Mouse (Mus musculus) testis, adult 2 months (tissue): ENCODE measurements around the gene Poll. TPM values are rescaled to one million over a fixed set of nuclear protein-coding genes. Genes with fewer than 3 reads are reported as not detected.
A peak's percentile ranks its signal among the peaks of the same experiment; 100 is the strongest.
"Not testable (repeated sequence)": the region's sequence is repeated elsewhere in the genome, so short reads cannot be mapped to it uniquely, and the experiment has no call there.

ENCODE experiments used
- H3K27ac ChIP-seq: fragments of 200-500 bp; 2 replicates; pipeline ENCODE4 v1.5.1; 2012; ENCODE audit warnings: low read depth, low read length; ENCODE audit not compliant: control insufficient read depth, insufficient read depth
- H3K27me3 ChIP-seq: fragments of 200-500 bp; 2 replicates; pipeline ENCODE4 v1.6.1; 2012; ENCODE audit warnings: mild to moderate bottlenecking, low read length, moderate library complexity; ENCODE audit not compliant: control insufficient read depth, insufficient read depth
- H3K36me3 ChIP-seq: fragments of 200-500 bp; 2 replicates; pipeline ENCODE4 v1.6.1; 2012; ENCODE audit warnings: mild to moderate bottlenecking, low read length; ENCODE audit not compliant: control insufficient read depth, insufficient read depth
- H3K4me1 ChIP-seq: fragments of 200-500 bp; 2 replicates; pipeline ENCODE4 v1.6.1; 2012; ENCODE audit warnings: low read length; ENCODE audit not compliant: control insufficient read depth, insufficient read depth
- H3K4me3 ChIP-seq: fragments of 200-500 bp; 2 replicates; pipeline ENCODE4 v1.5.1; 2012; ENCODE audit warnings: low read depth, mild to moderate bottlenecking, low read length, moderate library complexity, mixed read lengths; ENCODE audit not compliant: control insufficient read depth
- CTCF ChIP-seq: fragments of 200-500 bp; IDR thresholded peaks from 2 replicates; pipeline ENCODE4 v1.5.1; 2012; ENCODE audit warnings: low read depth, mild to moderate bottlenecking, inconsistent platforms, low read length, moderate library complexity; ENCODE audit not compliant: control insufficient read depth, insufficient read depth, insufficient replicate concordance
- POLR2A ChIP-seq: fragments of 200-500 bp; IDR thresholded peaks from 2 replicates; pipeline ENCODE4 v1.6.1; 2012; ENCODE audit warnings: low read depth, mild to moderate bottlenecking, inconsistent platforms, low read length, moderate library complexity; ENCODE audit not compliant: control insufficient read depth
- polyA plus RNA-seq: library from polyadenylated mRNA; depleted of rRNA; stranded (reverse); fragments of >200 nt; gene quantifications from 2 replicates; pipeline ENCODE4 v1.2.3, GENCODE M21; 2012

Gene Poll
- polyA plus RNA-seq, 1 experiment = 61.0 TPM

DNA sequence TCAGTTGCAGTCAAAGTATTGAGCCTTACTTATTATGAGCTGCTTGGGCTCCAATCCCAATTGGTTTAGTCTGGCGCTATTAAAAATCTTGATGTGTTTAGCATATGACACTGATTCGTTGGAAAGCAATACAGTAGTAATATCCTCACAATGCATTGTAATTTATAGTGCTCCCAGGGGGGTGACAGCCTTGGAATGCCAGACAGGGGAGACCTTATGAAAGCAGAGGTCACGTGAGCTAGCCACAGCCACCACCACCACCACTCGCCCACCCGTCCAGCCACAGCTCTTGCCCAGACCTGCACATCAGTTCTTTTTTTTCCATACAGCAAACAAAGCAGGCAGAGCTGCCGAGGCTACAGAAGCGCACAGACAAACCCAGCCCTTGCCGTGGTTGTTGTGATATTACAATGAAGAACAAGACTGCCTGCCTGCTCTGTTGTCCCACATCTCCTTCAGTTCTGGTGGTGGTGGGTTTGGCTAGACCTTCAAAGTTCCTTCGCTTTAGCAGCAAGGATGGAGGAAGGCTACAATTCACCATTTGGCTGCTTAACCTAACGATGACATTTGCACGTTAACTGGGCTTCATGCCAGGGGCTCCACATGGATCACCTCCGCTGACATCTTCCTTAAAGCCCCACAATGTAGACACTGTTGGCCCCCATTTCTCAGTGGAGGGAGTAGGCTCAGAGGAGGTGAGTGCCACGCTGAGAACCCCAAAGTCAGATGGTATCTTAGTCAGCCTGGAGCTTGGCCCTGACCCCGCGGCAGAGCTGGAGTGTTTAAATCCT lies 5.8 kb upstream of the Poll start:
- no peak overlapping the region for H3K27ac ChIP-seq
- no peak overlapping the region for H3K4me3 ChIP-seq
- H3K27me3 ChIP-seq = no peaks in the 10 kb centered on the region
- H3K36me3 ChIP-seq = no peaks in the 10 kb centered on the region
- no peaks in the 10 kb centered on the region for H3K4me1 ChIP-seq
- no peak for TF ChIP-seq POLR2A
- no peak for TF ChIP-seq CTCF

DNA sequence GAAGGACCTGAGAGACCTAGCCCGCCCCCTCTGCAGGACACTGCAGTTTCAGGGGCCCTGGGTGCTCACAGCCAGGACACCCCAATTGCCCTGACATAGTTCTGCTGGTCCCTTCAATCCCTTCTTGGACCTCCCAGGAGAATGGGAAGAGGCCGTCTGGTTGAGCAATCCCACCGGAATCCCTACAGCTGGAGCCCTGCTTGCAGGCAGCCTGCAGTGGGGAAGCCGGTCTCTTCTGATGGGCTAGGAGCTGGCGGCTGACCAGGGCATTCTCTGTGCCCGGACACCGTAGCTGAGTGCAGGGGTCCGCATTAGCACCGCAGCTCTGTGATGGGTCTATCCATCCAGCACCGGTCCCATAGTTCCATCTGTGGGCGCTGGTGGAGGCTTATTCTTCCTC lies 6.2 kb downstream of the Poll start:
- no peaks in the 10 kb centered on the region for H3K4me1 ChIP-seq
- H3K4me3 ChIP-seq = no peak overlapping the region
- no peak overlapping the region for H3K27ac ChIP-seq
- TF ChIP-seq POLR2A (no peak), CTCF (no peak)
- peaks cover 5% of the 10 kb centered on the region for H3K36me3 ChIP-seq
- H3K27me3 ChIP-seq = no peaks in the 10 kb centered on the region

DNA sequence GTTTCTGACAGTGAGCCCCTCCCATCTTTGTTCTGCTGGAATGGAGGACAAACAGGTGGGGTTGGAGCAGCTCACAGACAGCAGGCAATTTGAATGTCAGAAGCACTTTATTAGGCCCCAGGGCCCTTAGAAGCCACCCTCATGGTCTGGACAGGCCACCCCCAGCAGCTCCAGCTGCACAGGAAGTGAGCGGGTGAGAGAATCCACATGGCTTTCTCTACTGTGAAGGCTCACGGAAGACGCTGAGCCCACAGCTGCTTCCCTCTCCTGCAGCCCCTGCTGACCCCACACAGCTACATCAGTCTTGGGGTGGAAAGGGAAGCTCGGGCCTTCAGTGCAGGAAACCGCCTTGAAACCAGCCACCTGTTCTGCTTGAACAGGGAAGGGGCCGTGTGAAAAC lies 8.1 kb downstream of the Poll start:
- H3K36me3 ChIP-seq = peaks cover 3% of the 10 kb centered on the region; the same call in 1 of the 2 replicates
- TF ChIP-seq POLR2A (no peak), CTCF (no peak)

DNA sequence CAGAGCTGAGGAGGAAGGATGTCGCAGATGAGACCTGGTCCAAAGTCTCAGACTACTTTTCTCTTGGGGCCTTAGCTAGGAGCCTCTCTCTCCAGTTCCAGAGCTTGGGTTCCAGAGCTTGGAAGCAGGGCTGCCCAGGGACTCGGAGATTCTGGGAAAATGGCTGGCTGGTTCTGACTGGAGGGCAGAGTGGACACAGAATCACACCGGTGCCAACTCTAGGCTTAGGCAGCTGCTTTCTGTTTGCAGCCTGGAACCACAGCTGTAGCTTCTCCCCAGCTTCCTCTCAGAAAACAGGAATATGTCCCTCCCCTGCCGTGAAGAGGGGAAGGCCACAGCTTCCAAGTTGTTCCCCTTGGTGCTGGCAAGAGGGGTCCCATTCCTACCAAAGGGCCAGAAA lies 10.4 kb downstream of the Poll start:
- Histone ChIP-seq H3K36me3 (peaks cover 3% of the 10 kb centered on the region; the same call in 1 of the 2 replicates), H3K4me3 (no peak overlapping the region), H3K27me3 (no peaks in the 10 kb centered on the region), H3K4me1 (peaks cover 6% of the 10 kb centered on the region), H3K27ac (no peak overlapping the region)
- TF ChIP-seq CTCF (no peak), POLR2A (no peak)

More for the DNA sequence above, 8.1 kb downstream of the Poll start:
- Histone ChIP-seq H3K27me3 (no peaks in the 10 kb centered on the region), H3K27ac (no peak overlapping the region), H3K4me3 (no peak overlapping the region), H3K4me1 (no peaks in the 10 kb centered on the region)

DNA sequence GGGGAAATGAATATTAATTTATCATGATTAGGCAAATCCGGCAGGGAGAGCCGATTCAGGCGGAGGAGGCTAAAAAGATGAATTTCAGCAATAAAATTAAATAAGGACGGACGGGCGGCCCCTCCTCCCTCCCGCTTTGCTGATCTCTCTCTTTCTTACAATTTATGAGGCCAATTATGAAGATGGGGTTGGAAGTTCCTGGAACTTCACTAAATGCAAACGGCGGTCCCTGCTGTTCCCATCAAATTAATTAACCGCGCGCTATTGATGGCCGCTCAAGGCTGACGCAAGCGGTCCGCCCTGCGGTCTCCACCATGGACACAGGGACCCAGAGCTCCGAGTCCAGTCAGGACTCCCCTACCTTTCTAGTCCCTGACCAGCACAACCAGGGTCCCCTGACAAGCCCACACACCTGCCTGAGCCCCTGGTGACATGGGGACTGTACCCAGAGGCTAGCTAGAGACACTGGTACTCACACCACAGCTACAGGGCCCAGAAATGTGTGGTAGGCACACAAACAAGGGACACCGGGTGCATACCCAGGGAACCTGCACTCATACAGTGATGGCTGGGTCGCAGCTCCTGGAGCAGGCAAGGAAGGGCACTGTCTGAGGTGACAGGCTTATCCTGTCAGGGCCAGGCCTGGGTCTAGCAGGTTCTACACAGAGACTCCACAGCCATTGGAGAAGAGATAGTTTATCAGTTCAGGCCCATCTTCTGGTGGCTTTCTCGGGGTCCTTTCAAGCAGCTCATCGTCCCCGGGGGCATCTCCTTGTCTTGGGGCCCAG lies 11.0 kb downstream of the Poll start:
- Histone ChIP-seq H3K4me3 (no peak overlapping the region), H3K27me3 (no peaks in the 10 kb centered on the region), H3K4me1 (peaks cover 8% of the 10 kb centered on the region), H3K36me3 (peaks cover 2% of the 10 kb centered on the region; the same call in 1 of the 2 replicates), H3K27ac (no peak overlapping the region)
- TF ChIP-seq POLR2A (no peak), CTCF (no peak)

DNA sequence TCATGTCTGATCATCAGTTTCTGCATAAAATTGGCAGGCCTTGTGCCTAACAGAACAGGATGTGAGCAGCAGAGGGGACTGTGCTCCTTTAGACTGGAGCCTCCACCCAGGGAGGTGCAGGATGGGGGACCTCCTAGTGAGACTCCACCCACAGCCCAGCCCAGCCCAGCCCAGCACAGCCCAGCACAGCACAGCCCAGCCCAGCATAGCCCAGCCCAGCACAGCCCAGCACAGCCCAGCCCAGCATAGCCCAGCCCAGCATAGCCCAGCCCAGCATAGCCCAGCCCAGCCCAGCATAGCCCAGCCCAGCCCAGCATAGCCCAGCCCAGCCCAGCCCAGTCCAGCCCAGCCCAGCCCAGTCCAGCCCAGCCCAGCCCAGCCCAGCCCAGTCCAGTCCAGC lies 12.1 kb downstream of the Poll start:
- not testable (repeated sequence) for H3K27me3 ChIP-seq, H3K4me3 ChIP-seq, H3K36me3 ChIP-seq, H3K27ac ChIP-seq
- H3K4me1 ChIP-seq = peaks cover 11% of the 10 kb centered on the region

DNA sequence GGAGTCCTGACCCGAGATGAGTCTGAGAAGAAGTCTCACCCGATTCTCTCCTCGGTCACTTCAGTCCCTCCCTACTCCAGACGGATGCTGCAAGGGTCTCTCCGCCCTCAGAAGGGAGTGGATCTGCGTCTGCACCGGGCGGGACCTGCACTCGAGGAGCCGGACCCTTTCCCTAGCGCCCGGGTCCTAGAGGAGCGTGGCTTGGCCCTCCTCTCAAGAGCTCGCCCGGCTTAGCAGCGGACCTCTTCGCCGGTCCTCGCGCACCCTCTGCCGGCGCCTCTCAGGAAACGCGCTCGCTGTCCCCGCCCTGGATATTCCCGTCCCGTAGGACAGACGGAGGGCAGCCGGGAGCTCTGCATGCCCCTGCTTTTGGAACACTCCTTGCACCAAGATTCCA lies 15.4 kb downstream of the Poll start:
- TF ChIP-seq POLR2A = no peak
- TF ChIP-seq CTCF = peak; percentile 63
- Histone ChIP-seq H3K36me3 (no peaks in the 10 kb centered on the region), H3K27me3 (no peaks in the 10 kb centered on the region), H3K4me1 (peaks cover 23% of the 10 kb centered on the region), H3K27ac (no peak overlapping the region), H3K4me3 (peak overlapping the region; percentile 54)

DNA sequence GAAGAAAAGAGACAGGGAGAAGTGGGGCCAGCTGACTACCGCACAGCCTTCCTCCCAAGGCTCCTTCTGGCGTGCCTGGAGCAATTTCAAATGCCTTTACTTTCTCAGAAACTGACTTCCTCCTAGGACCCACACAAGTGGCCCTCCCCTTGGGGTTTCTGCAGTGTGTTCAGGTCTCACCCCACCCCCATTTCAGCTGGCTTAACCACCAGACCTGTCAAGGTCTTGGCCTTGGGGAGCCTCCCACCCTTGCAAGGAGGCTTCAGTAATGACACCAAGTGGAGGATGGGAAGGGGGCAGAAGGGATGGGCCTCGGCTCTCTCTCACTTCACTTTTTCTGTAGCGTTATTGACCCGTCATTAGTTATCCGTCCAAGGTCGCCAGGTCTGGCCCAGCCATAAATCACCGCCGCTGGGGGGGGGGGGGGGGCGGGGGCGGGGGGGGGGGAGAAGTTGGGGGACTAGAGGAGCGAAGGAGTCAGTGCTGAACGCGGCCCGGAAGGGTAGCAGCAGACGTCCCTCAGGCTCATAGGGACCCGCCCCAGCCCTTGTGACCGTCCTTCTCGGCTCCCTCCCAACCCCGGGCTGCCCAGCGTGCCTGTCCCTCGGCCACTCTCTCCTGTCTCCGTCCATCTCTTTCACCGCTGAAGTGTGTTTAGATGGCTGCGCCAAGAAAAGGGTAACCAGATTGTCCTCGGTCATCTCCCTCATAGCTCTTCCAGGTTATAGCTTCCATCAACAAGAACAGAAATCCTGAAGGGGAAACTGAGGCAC lies 16.0 kb downstream of the Poll start:
- Histone ChIP-seq H3K27me3 (no peaks in the 10 kb centered on the region), H3K36me3 (no peaks in the 10 kb centered on the region), H3K4me3 (peak overlapping the region; percentile 54), H3K27ac (no peak overlapping the region), H3K4me1 (peaks cover 23% of the 10 kb centered on the region)
- TF ChIP-seq CTCF (no peak), POLR2A (no peak)
